Mouse (Mus musculus): ENCODE results near the gene Zkscan6. TPM values are rescaled to one million over a fixed set of nuclear protein-coding genes. Genes with fewer than 3 reads are reported as not detected.

The Zkscan6 gene
- polyA plus RNA-seq, 1 experiment from 2014 or later: 13.3 TPM

DNA sequence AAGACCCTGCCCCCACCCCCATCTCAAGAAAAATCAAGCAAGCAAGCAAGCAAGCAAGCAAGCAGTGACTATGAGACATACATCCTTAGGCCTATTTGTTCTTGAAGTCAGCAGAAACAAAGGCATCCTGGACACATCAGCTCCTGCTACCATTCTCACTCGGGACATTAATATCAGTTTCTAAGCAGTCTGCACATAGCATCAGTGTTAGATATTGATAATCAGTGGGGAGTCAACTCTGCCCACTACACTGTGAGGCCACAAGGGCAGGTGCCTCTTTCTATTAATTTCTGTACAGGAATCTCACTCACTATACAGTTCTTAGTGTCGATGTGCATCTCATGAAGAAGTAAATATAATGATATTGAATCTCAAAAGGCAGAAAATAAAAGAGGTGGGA, 33.4 kb upstream of the Zkscan6 start:
- WGBS: 70% methylated on average over 2 of the region's 2 CpGs
- H3K9ac ChIP-seq (replicated peaks; ENCODE audit: low read depth): no peak overlapping the region
- no peaks in the 10 kb centered on the region for H3K27me3 ChIP-seq (replicated peaks; ENCODE audit: insufficient read depth, low read length)
- no peak overlapping the region for H3K4me3 ChIP-seq (ENCODE audit: low read depth, low read length)
- no peak overlapping the region for H3K4me2 ChIP-seq (replicated peaks; ENCODE audit: low read depth, low read length)
- no peaks in the 10 kb centered on the region for H3K9me3 ChIP-seq (ENCODE audit: low read length)
- ATAC-seq: no peak
- no peak for DNase-seq (ENCODE audit: low spot score)
- peaks cover 5% of the 10 kb centered on the region; the same call in 1 of the 2 replicates for H3K4me1 ChIP-seq (ENCODE audit: insufficient read depth, low read depth, low read length)
- H3K27ac ChIP-seq (ENCODE audit: low read length): peak overlapping the region; percentile 43
- TF ChIP-seq CTCF (IDR thresholded peaks at IDR 0.05) (no peak), EP300 (IDR thresholded peaks at IDR 0.05) (no peak)
- no peaks in the 10 kb centered on the region for H3K36me3 ChIP-seq (ENCODE audit: insufficient read depth, low read length)

DNA sequence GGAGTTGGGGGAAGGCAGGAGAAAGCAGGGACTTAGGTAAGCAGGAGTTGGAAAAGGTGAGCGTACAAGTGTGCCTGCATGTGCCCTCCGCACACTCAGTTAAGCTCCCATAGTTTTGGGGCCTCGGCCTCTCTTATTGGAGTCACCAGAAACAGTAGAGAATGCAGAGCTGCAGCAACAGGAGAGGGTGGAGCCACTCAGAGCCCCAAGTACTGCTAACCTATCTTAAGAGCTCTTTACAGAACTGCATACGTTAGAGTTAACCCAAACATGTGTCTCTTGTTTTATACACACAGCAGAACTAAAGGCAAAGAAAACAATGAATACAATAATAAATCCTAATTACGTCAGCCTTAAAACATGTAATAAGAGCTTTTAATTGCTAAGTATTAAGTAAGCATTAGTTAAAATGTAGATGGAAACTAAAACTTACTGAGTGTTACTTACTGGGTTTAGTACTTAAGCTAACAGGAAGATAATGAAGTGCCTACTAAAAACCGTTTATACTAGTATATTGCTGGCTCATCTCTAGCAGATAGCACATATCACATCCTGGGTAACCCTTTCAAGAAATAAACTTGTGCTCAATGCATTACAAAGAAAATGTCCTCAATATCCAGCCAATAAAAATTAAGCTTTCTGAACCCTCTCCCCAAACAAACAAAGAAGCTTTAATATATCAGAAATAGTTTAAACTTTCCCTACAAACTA, 32.9 kb upstream of the Zkscan6 start:
- Histone ChIP-seq H3K4me2 (replicated peaks; ENCODE audit: low read depth, low read length) (no peak overlapping the region), H3K4me1 (ENCODE audit: insufficient read depth, low read depth, low read length) (peaks cover 5% of the 10 kb centered on the region; the same call in 1 of the 2 replicates), H3K36me3 (ENCODE audit: insufficient read depth, low read length) (no peaks in the 10 kb centered on the region), H3K27ac (ENCODE audit: low read length) (peak overlapping the region; percentile 43), H3K27me3 (replicated peaks; ENCODE audit: insufficient read depth, low read length) (no peaks in the 10 kb centered on the region), H3K4me3 (ENCODE audit: low read depth, low read length) (no peak overlapping the region), H3K9me3 (ENCODE audit: low read length) (no peaks in the 10 kb centered on the region), H3K9ac (replicated peaks; ENCODE audit: low read depth) (no peak overlapping the region)
- TF ChIP-seq EP300 (IDR thresholded peaks at IDR 0.05) (0 out of 2 replicates have a peak, but pooled peaks have one; percentile 10), CTCF (IDR thresholded peaks at IDR 0.05) (no peak)
- 35% methylated on average over 6 of the region's 6 CpGs for WGBS
- peak; percentile 63 for DNase-seq (ENCODE audit: low spot score)
- ATAC-seq: peak; percentile 65

DNA sequence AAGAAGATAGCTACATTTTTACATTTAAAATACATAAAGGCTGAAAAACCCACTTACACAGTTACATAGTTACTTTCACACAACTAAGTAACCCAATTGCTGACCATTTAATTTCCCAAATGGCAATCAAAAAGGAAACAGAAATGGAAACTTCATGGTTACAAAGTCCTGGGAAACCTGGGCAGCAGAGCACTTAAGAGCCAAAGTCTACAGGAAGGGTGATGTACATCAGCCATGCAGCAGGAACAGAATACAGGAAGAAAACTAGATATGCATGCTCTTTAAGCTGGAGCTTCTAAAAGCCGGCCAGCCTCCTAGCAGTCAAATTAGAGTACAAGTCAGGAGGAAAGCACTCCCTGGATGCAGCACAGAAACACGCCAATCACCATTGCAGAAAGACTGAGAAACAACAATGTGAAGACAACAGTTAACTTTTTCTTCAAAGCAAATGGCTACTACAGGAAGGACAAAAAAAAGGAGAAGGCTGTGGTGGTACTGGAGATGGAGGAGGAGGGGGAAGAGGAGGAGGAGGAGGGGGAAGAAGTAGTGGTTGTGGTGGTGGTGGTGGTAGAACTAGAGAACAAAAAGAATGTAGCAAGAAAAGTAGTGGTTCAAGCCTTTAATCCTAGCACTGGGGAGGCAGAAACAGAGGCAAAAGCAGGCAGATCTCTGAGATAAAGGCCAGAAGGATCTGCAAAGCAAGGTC, 29.9 kb upstream of the Zkscan6 start:
- H3K4me1 ChIP-seq (ENCODE audit: insufficient read depth, low read depth, low read length): no peaks in the 10 kb centered on the region; the same call in 1 of the 2 replicates
- no peak overlapping the region for H3K4me2 ChIP-seq (replicated peaks; ENCODE audit: low read depth, low read length)
- H3K9ac ChIP-seq (replicated peaks; ENCODE audit: low read depth): no peak overlapping the region
- no peak overlapping the region for H3K4me3 ChIP-seq (ENCODE audit: low read depth, low read length)
- H3K27ac ChIP-seq (ENCODE audit: low read length): no peak overlapping the region
- ATAC-seq (no peak), DNase-seq (ENCODE audit: low spot score) (no peak)
- H3K27me3 ChIP-seq (replicated peaks; ENCODE audit: insufficient read depth, low read length): no peaks in the 10 kb centered on the region
- TF ChIP-seq EP300 (IDR thresholded peaks at IDR 0.05): no peak
- TF ChIP-seq CTCF (IDR thresholded peaks at IDR 0.05): no peak
- 48% methylated on average over 2 of the region's 2 CpGs for WGBS
- no peaks in the 10 kb centered on the region for H3K9me3 ChIP-seq (ENCODE audit: low read length)
- peaks cover 5% of the 10 kb centered on the region; the same call in 1 of the 2 replicates for H3K36me3 ChIP-seq (ENCODE audit: insufficient read depth, low read length)

DNA sequence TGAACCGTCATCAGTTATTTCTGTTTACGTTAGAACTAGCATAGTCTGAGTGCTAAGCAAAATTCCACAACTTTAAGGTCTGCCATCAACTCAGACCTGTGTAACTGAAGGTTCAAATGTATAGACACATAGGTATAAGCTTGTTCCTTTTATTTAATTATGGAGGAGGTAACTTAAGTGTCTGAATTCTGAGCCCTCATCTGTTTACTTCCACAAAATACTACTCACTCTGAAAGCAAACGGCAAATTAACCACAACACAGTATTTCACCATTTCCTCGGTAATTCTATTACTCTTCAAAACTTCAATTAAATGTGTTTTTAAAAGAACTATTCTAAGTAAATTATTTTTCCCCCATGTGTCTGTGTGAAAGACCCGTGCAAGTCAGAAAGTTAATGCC, 29.2 kb upstream of the Zkscan6 start:
- TF ChIP-seq CTCF (IDR thresholded peaks at IDR 0.05): no peak
- TF ChIP-seq EP300 (IDR thresholded peaks at IDR 0.05): no peak
- Histone ChIP-seq H3K36me3 (ENCODE audit: insufficient read depth, low read length) (peaks cover 5% of the 10 kb centered on the region; the same call in 1 of the 2 replicates), H3K4me2 (replicated peaks; ENCODE audit: low read depth, low read length) (no peak overlapping the region), H3K4me1 (ENCODE audit: insufficient read depth, low read depth, low read length) (no peaks in the 10 kb centered on the region; the same call in 1 of the 2 replicates), H3K27me3 (replicated peaks; ENCODE audit: insufficient read depth, low read length) (no peaks in the 10 kb centered on the region), H3K9me3 (ENCODE audit: low read length) (no peaks in the 10 kb centered on the region), H3K9ac (replicated peaks; ENCODE audit: low read depth) (no peak overlapping the region), H3K4me3 (ENCODE audit: low read depth, low read length) (no peak overlapping the region), H3K27ac (ENCODE audit: low read length) (no peak overlapping the region)
- no peak for DNase-seq (ENCODE audit: low spot score)
- ATAC-seq: no peak
- 34% methylated on average over 5 of the region's 5 CpGs for WGBS

DNA sequence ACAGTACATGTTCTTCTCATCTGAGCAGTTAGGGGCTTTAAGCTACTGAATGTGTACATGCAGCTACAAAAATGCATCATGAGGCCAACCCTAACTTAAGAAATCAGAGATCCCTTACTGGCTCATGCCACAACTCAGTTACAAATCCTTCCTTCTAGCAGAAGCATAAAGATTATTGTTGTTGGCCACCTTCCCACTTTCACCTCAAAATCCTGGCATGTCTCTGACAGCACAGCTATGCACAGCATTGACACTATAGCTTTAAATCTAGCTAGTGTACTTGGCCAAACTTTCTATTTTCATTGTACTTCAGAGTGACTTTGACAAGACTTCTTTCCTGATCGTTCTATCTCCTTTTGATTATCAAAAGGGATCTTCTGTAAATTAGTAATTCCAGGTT, 27.9 kb upstream of the Zkscan6 start:
- Histone ChIP-seq H3K4me3 (ENCODE audit: low read depth, low read length) (no peak overlapping the region), H3K9ac (replicated peaks; ENCODE audit: low read depth) (no peak overlapping the region), H3K36me3 (ENCODE audit: insufficient read depth, low read length) (peaks cover 5% of the 10 kb centered on the region; the same call in 1 of the 2 replicates), H3K27me3 (replicated peaks; ENCODE audit: insufficient read depth, low read length) (no peaks in the 10 kb centered on the region), H3K9me3 (ENCODE audit: low read length) (no peaks in the 10 kb centered on the region), H3K4me1 (ENCODE audit: insufficient read depth, low read depth, low read length) (no peaks in the 10 kb centered on the region; the same call in 1 of the 2 replicates), H3K27ac (ENCODE audit: low read length) (no peak overlapping the region), H3K4me2 (replicated peaks; ENCODE audit: low read depth, low read length) (no peak overlapping the region)
- TF ChIP-seq CTCF (IDR thresholded peaks at IDR 0.05) (no peak), EP300 (IDR thresholded peaks at IDR 0.05) (no peak)
- WGBS: 37% methylated on average over 1 of the region's 1 CpGs
- ATAC-seq (no peak), DNase-seq (ENCODE audit: low spot score) (no peak)

DNA sequence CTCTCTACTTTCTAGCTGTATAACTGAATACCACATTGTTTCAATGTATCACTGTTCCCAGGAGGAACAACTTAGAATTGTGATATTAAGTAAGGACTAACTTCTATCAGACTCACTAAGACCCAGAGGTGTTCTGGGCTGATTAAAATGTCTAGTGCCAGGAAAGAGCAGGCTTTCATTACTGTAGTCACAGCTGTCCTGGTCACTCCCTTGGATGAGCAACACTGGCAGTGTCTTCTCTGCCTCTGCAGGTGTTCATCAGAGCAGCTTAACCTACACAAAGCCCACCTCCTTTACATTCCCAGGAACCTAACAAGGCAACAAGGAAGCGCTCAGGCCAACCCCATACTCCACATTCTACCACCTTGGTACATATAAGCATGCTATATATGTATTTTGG, 27.4 kb upstream of the Zkscan6 start:
- Histone ChIP-seq H3K36me3 (ENCODE audit: insufficient read depth, low read length) (peaks cover 5% of the 10 kb centered on the region; the same call in 1 of the 2 replicates), H3K9me3 (ENCODE audit: low read length) (no peaks in the 10 kb centered on the region), H3K27ac (ENCODE audit: low read length) (no peak overlapping the region), H3K4me1 (ENCODE audit: insufficient read depth, low read depth, low read length) (peaks cover 1% of the 10 kb centered on the region; the same call in 1 of the 2 replicates), H3K4me2 (replicated peaks; ENCODE audit: low read depth, low read length) (no peak overlapping the region), H3K9ac (replicated peaks; ENCODE audit: low read depth) (no peak overlapping the region), H3K27me3 (replicated peaks; ENCODE audit: insufficient read depth, low read length) (no peaks in the 10 kb centered on the region), H3K4me3 (ENCODE audit: low read depth, low read length) (no peak overlapping the region)
- ATAC-seq: no peak
- 100% methylated on average over 1 of the region's 1 CpGs for WGBS
- no peak for DNase-seq (ENCODE audit: low spot score)
- TF ChIP-seq EP300 (IDR thresholded peaks at IDR 0.05) (no peak), CTCF (IDR thresholded peaks at IDR 0.05) (no peak)

All from lung, postnatal 0 days (tissue).